Mouse (Mus musculus) C2C12 (cell line): ENCODE results near the gene Tsacc. TPM values are rescaled to one million over a fixed set of nuclear protein-coding genes. Genes with fewer than 3 reads are reported as not detected.

ENCODE experiments used
- H3K27me3 ChIP-seq: one replicate; pipeline ENCODE4 v1.6.1; 2011; ENCODE audit not compliant: control insufficient read depth, insufficient read depth, insufficient read length
- H3K36me3 ChIP-seq: one replicate; pipeline ENCODE4 v1.6.1; 2011; ENCODE audit not compliant: control insufficient read depth, insufficient read depth
- H3K4me3 ChIP-seq: one replicate; pipeline ENCODE4 v1.5.1; 2011; ENCODE audit warnings: mild to moderate bottlenecking, control low read depth; ENCODE audit not compliant: poor library complexity, insufficient read depth, severe bottlenecking
- H3K79me2 ChIP-seq: one replicate; pipeline ENCODE4 v1.6.1; 2011; ENCODE audit not compliant: control insufficient read depth, insufficient read depth
- H3K79me3 ChIP-seq: one replicate; pipeline ENCODE4 v1.6.1; 2011; ENCODE audit warnings: low read depth, control low read depth
- H3ac ChIP-seq: one replicate; pipeline ENCODE3; 2011; ENCODE audit warnings: low read depth; ENCODE audit not compliant: control insufficient read depth, insufficient read length
- CEBPB ChIP-seq: IDR thresholded peaks from one replicate; pipeline ENCODE4 v1.6.1; 2011; ENCODE audit warnings: low read depth, mild to moderate bottlenecking, control low read depth, moderate library complexity
- CTCF ChIP-seq: IDR thresholded peaks from one replicate; pipeline ENCODE4 v1.5.1; 2011; ENCODE audit not compliant: control insufficient read depth, insufficient read depth, insufficient read length
- FOSL1 ChIP-seq: IDR thresholded peaks from one replicate; pipeline ENCODE4 v1.8.0; 2011; ENCODE audit warnings: mild to moderate bottlenecking, low read length; ENCODE audit not compliant: poor library complexity, insufficient read depth, severe bottlenecking
- MAX ChIP-seq: IDR thresholded peaks from one replicate; pipeline ENCODE4 v1.6.1; 2011; ENCODE audit warnings: mild to moderate bottlenecking, control low read depth
- MYOD1 ChIP-seq: IDR thresholded peaks from one replicate; pipeline ENCODE4 v1.6.1; 2011; ENCODE audit warnings: low read depth; ENCODE audit not compliant: control insufficient read depth, insufficient read length
- MYOG ChIP-seq: IDR thresholded peaks from one replicate; pipeline ENCODE4 v1.6.1; 2011; ENCODE audit not compliant: control insufficient read depth, insufficient read length; ENCODE audit errors: extremely low read depth
- USF1 ChIP-seq: IDR thresholded peaks from one replicate; pipeline ENCODE4 v1.6.1; 2011; ENCODE audit warnings: low read depth, mild to moderate bottlenecking, control low read depth, moderate library complexity
- long read RNA-seq, 2 experiments: library from polyadenylated mRNA; unstranded; transcript quantifications; one replicate each; pipeline ENCODE4 v2.0.0; 2019 to 2020
- polyA plus RNA-seq: library from polyadenylated mRNA; unstranded; fragments of >200 nt; fragmentation: generic; extraction: Trizol; gene quantifications from one replicate; pipeline ENCODE4 v1.2.1, GENCODE M21; 2012; ENCODE audit warnings: missing spikeins

Tsacc gene
- 2.3 TPM for polyA plus RNA-seq
- long read RNA-seq, experiment 1, partial matches to known transcripts: 1 of 2 reads
- long read RNA-seq, experiment 1, other reads (novel, unspliced or antisense): 1 of 2 reads
- long read RNA-seq, experiment 2, partial matches to known transcripts: 0 of 1 reads
- long read RNA-seq, experiment 2, other reads (novel, unspliced or antisense): 1 of 1 reads

- Histone ChIP-seq H3K79me2 (peaks cover 48% of the 10 kb centered on the region), H3ac (peak within 1 kb of the TSS; percentile 90), H3K27me3 (no peaks in the 10 kb centered on the region), H3K36me3 (peaks cover 35% of the 10 kb centered on the region), H3K4me3 (peak within 1 kb of the TSS; percentile 78), H3K79me3 (peaks cover 45% of the 10 kb centered on the region)
- TF ChIP-seq MAX (peak; percentile 88), MYOG (no peak)
These were observed at the start of gene Tsacc, which contains the start of gene Cct3 for GRCm38 (mm10) chr3:88296561-88297318. TSS of gene Tsacc (minus strand) at chr3:88296999. TSS of gene Cct3 (plus strand) at chr3:88297116.

GRCm38 (mm10) chr3:88339006-88339405, 42.2 kb upstream of the Tsacc start:
- H3K4me3 ChIP-seq: no peak overlapping the region
- H3K27me3 ChIP-seq: no peaks in the 10 kb centered on the region
- peaks cover 63% of the 10 kb centered on the region for H3K36me3 ChIP-seq
- H3K79me2 ChIP-seq: peaks cover 63% of the 10 kb centered on the region
- H3ac ChIP-seq: no peak overlapping the region
- H3K79me3 ChIP-seq: peaks cover 53% of the 10 kb centered on the region
- TF ChIP-seq CTCF: no peak
- no peak for TF ChIP-seq USF1
- no peak for TF ChIP-seq CEBPB
- no peak for TF ChIP-seq MAX
- TF ChIP-seq MYOD1: no peak
- TF ChIP-seq MYOG: no peak
- TF ChIP-seq FOSL1: no peak

- Histone ChIP-seq H3K36me3 (peaks cover 56% of the 10 kb centered on the region), H3K79me3 (peaks cover 53% of the 10 kb centered on the region), H3K4me3 (no peak overlapping the region), H3K79me2 (peaks cover 63% of the 10 kb centered on the region), H3ac (no peak overlapping the region), H3K27me3 (no peaks in the 10 kb centered on the region)
- no peak for TF ChIP-seq CTCF
- no peak for TF ChIP-seq FOSL1
- TF ChIP-seq USF1: no peak
- TF ChIP-seq MYOG: no peak
- TF ChIP-seq MAX: no peak
- no peak for TF ChIP-seq MYOD1
These were observed 41.5 kb upstream of the Tsacc start for GRCm38 (mm10) chr3:88338316-88338715.

GRCm38 (mm10) chr3:88337367-88338020, 40.7 kb upstream of the Tsacc start:
- Histone ChIP-seq H3K36me3 (peaks cover 48% of the 10 kb centered on the region), H3K4me3 (peak overlapping the region; percentile 74), H3K79me3 (peaks cover 53% of the 10 kb centered on the region), H3K27me3 (no peaks in the 10 kb centered on the region), H3ac (peak overlapping the region; percentile 41), H3K79me2 (peaks cover 63% of the 10 kb centered on the region)
- TF ChIP-seq MYOD1: no peak
- TF ChIP-seq FOSL1: no peak
- TF ChIP-seq CEBPB: no peak
- no peak for TF ChIP-seq CTCF
- TF ChIP-seq MAX: no peak
- TF ChIP-seq MYOG: no peak
- no peak for TF ChIP-seq USF1

GRCm38 (mm10) chr3:88336058-88337013, 39.5 kb upstream of the Tsacc start, which contains the start of the genes Tmem79 and Smg5:
TSS of gene Tmem79 (minus strand) at chr3:88336148.
TSS of gene Smg5 (plus strand) at chr3:88336260.
- Histone ChIP-seq H3K4me3 (peak within 1 kb of the TSS; percentile 74), H3K79me2 (peaks cover 51% of the 10 kb centered on the region), H3K79me3 (peaks cover 49% of the 10 kb centered on the region), H3K36me3 (peaks cover 37% of the 10 kb centered on the region), H3K27me3 (no peaks in the 10 kb centered on the region), H3ac (peak within 1 kb of the TSS; percentile 94)
- TF ChIP-seq FOSL1 (no peak), MAX (no peak), USF1 (no peak), CEBPB (no peak), MYOG (no peak), CTCF (no peak), MYOD1 (no peak)
